Mouse (Mus musculus): ENCODE measurements at regions not wholly inside any gene's neighbourhood (a gene's known extent, or its start where the extent isn't known, plus 50 kb on each side); places are given as distances from the start of the nearest gene placed in this dataset.

DNA sequence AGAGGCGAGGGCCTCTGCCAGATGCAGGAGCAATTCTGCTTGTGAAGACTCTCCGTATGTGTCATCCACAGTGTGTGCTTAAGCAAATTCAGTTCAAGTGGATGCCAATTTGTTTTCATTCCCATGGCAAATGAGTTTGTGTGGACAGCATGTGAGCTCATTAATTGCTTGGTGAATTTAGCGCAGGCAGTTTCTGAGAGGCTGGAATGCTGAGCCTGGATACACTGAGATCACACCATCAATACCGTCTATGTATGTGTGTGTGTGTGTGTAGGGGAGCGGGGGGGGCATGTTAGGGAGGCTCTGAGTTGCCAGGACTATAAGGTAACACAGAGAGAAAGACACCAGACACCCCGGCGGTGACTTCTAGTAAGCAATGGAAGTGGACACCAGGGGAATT, 191.9 kb downstream of the C1d start:
- Histone ChIP-seq H3K4me1 (replicated peaks; ENCODE audit: insufficient read depth, low read length) (no peaks in the 10 kb centered on the region; the same call in 1 of the 2 replicates), H3K27me3 (ENCODE audit: insufficient read depth, low read length) (no peaks in the 10 kb centered on the region), H3K27ac (no peak overlapping the region), H3K9me3 (replicated peaks; ENCODE audit: low read length) (no peaks in the 10 kb centered on the region), H3K4me2 (ENCODE audit: low read length) (no peak overlapping the region), H3K4me3 (replicated peaks; ENCODE audit: low read depth, low read length) (no peak overlapping the region), H3K36me3 (ENCODE audit: insufficient read depth, low read length) (no peaks in the 10 kb centered on the region), H3K9ac (ENCODE audit: low read depth, low read length) (no peak overlapping the region)
- TF ChIP-seq CTCF (IDR thresholded peaks at IDR 0.05; ENCODE audit: low read depth): no peak
- WGBS: 64% methylated on average over 7 of the region's 7 CpGs
- ATAC-seq (replicated peaks; ENCODE audit: low FRiP score, low read depth) (peak; percentile 30; the same call in 1 of the 2 replicates), DNase-seq (ENCODE audit: low spot score) (no peak)

- Histone ChIP-seq H3K4me2 (ENCODE audit: low read length) (no peak overlapping the region), H3K36me3 (ENCODE audit: insufficient read depth, low read length) (no peaks in the 10 kb centered on the region), H3K9ac (ENCODE audit: low read depth, low read length) (no peak overlapping the region), H3K27me3 (ENCODE audit: insufficient read depth, low read length) (no peaks in the 10 kb centered on the region), H3K9me3 (replicated peaks; ENCODE audit: low read length) (no peaks in the 10 kb centered on the region), H3K27ac (peak overlapping the region; percentile 50), H3K4me1 (replicated peaks; ENCODE audit: insufficient read depth, low read length) (no peaks in the 10 kb centered on the region; the same call in 1 of the 2 replicates), H3K4me3 (replicated peaks; ENCODE audit: low read depth, low read length) (no peak overlapping the region)
- 24% methylated on average over 7 of the region's 7 CpGs for WGBS
- ATAC-seq (replicated peaks; ENCODE audit: low FRiP score, low read depth): 0 out of 2 replicates have a peak, but pooled peaks have one; percentile 46
- no peak for TF ChIP-seq CTCF (IDR thresholded peaks at IDR 0.05; ENCODE audit: low read depth)
- peak; percentile 84 for DNase-seq (ENCODE audit: low spot score)
These were observed 193.1 kb downstream of the C1d start for GRCm38 (mm10) chr11:17450360-17451045.

- no peak for DNase-seq (ENCODE audit: low spot score)
- WGBS: 86% methylated on average over 2 of the region's 2 CpGs
- H3K9ac ChIP-seq (ENCODE audit: low read depth, low read length): no peak overlapping the region
These were observed 194.1 kb downstream of the C1d start for GRCm38 (mm10) chr11:17451451-17451850.

GRCm38 (mm10) chr11:17453530-17453929, 196.2 kb downstream of the C1d start:
- H3K4me1 ChIP-seq (replicated peaks; ENCODE audit: insufficient read depth, low read length): no peaks in the 10 kb centered on the region; the same call in 1 of the 2 replicates
- peak; percentile 75 for DNase-seq (ENCODE audit: low spot score)
- H3K4me3 ChIP-seq (replicated peaks; ENCODE audit: low read depth, low read length): no peak overlapping the region
- no peaks in the 10 kb centered on the region for H3K9me3 ChIP-seq (replicated peaks; ENCODE audit: low read length)
- no peaks in the 10 kb centered on the region for H3K36me3 ChIP-seq (ENCODE audit: insufficient read depth, low read length)
- no peak for TF ChIP-seq CTCF (IDR thresholded peaks at IDR 0.05; ENCODE audit: low read depth)
- no peak overlapping the region; the same call in 1 of the 2 replicates for H3K27ac ChIP-seq
- H3K27me3 ChIP-seq (ENCODE audit: insufficient read depth, low read length): no peaks in the 10 kb centered on the region
- 0 out of 2 replicates have a peak, but pooled peaks have one; percentile 29 for ATAC-seq (replicated peaks; ENCODE audit: low FRiP score, low read depth)
- H3K9ac ChIP-seq (ENCODE audit: low read depth, low read length): no peak overlapping the region
- no peak overlapping the region for H3K4me2 ChIP-seq (ENCODE audit: low read length)
- WGBS: 21% methylated on average over 9 of the region's 9 CpGs

More at GRCm38 (mm10) chr11:17451451-17451850, 194.1 kb downstream of the C1d start:
- no peaks in the 10 kb centered on the region for H3K9me3 ChIP-seq (replicated peaks; ENCODE audit: low read length)
- peak overlapping the region; percentile 9; the same call in 1 of the 2 replicates for H3K27ac ChIP-seq
- no peaks in the 10 kb centered on the region for H3K27me3 ChIP-seq (ENCODE audit: insufficient read depth, low read length)
- no peaks in the 10 kb centered on the region for H3K36me3 ChIP-seq (ENCODE audit: insufficient read depth, low read length)
- no peak for ATAC-seq (replicated peaks; ENCODE audit: low FRiP score, low read depth)
- TF ChIP-seq CTCF (IDR thresholded peaks at IDR 0.05; ENCODE audit: low read depth): peak; percentile 6; the same call in 1 of the 2 replicates
- no peak overlapping the region for H3K4me2 ChIP-seq (ENCODE audit: low read length)
- no peaks in the 10 kb centered on the region; the same call in 1 of the 2 replicates for H3K4me1 ChIP-seq (replicated peaks; ENCODE audit: insufficient read depth, low read length)
- no peak overlapping the region for H3K4me3 ChIP-seq (replicated peaks; ENCODE audit: low read depth, low read length)

GRCm38 (mm10) chr11:17458946-17459345, 201.6 kb downstream of the C1d start:
- Histone ChIP-seq H3K9ac (ENCODE audit: low read depth, low read length) (no peak overlapping the region), H3K4me2 (ENCODE audit: low read length) (no peak overlapping the region), H3K27me3 (ENCODE audit: insufficient read depth, low read length) (no peaks in the 10 kb centered on the region), H3K9me3 (replicated peaks; ENCODE audit: low read length) (no peaks in the 10 kb centered on the region), H3K27ac (no peak overlapping the region), H3K4me3 (replicated peaks; ENCODE audit: low read depth, low read length) (no peak overlapping the region), H3K36me3 (ENCODE audit: insufficient read depth, low read length) (no peaks in the 10 kb centered on the region), H3K4me1 (replicated peaks; ENCODE audit: insufficient read depth, low read length) (peaks cover 3% of the 10 kb centered on the region; the same call in 1 of the 2 replicates)
- DNase-seq (ENCODE audit: low spot score) (no peak), ATAC-seq (replicated peaks; ENCODE audit: low FRiP score, low read depth) (no peak)
- no peak for TF ChIP-seq CTCF (IDR thresholded peaks at IDR 0.05; ENCODE audit: low read depth)
- 57% methylated on average over 4 of the region's 4 CpGs for WGBS

- H3K27me3 ChIP-seq (ENCODE audit: insufficient read depth, low read length): no peaks in the 10 kb centered on the region
- peak overlapping the region; percentile 56 for H3K27ac ChIP-seq
- H3K4me3 ChIP-seq (replicated peaks; ENCODE audit: low read depth, low read length): no peak overlapping the region
- no peaks in the 10 kb centered on the region for H3K9me3 ChIP-seq (replicated peaks; ENCODE audit: low read length)
- 17% methylated on average over 11 of the region's 11 CpGs for WGBS
- ATAC-seq (replicated peaks; ENCODE audit: low FRiP score, low read depth): no peak
- H3K36me3 ChIP-seq (ENCODE audit: insufficient read depth, low read length): no peaks in the 10 kb centered on the region
- peak; percentile 90 for DNase-seq (ENCODE audit: low spot score)
- peak overlapping the region; percentile 18; the same call in 1 of the 2 replicates for H3K9ac ChIP-seq (ENCODE audit: low read depth, low read length)
- peaks cover 3% of the 10 kb centered on the region; the same call in 1 of the 2 replicates for H3K4me1 ChIP-seq (replicated peaks; ENCODE audit: insufficient read depth, low read length)
- H3K4me2 ChIP-seq (ENCODE audit: low read length): peak overlapping the region; percentile 51
- TF ChIP-seq CTCF (IDR thresholded peaks at IDR 0.05; ENCODE audit: low read depth): peak; percentile 77
These were observed 202.9 kb downstream of the C1d start for GRCm38 (mm10) chr11:17460024-17460919.

Data from kidney, postnatal 0 days (tissue).